Mouse (Mus musculus): ENCODE results near the gene Tmem258. TPM values are rescaled to one million over a fixed set of nuclear protein-coding genes. Genes with fewer than 3 reads are reported as not detected.

Tmem258 gene
- polyA plus RNA-seq, 1 experiment from 2014 or later: 349 TPM

GRCm38 (mm10) chr19:10248128-10248527 lies 44.3 kb downstream of the Tmem258 start:
- WGBS: 56% methylated on average over 20 of the region's 20 CpGs
- H3K9ac ChIP-seq (ENCODE audit: low read depth, low read length): no peak overlapping the region
- H3K27me3 ChIP-seq (ENCODE audit: control insufficient read depth, insufficient read depth, low read length): no peaks in the 10 kb centered on the region
- H3K27ac ChIP-seq (ENCODE audit: low read depth, low read length): no peak overlapping the region
- no peaks in the 10 kb centered on the region for H3K9me3 ChIP-seq (ENCODE audit: control insufficient read depth, low read length)
- DNase-seq (ENCODE audit: low spot score) (no peak), ATAC-seq (ENCODE audit: low FRiP score) (no peak)
- H3K36me3 ChIP-seq (ENCODE audit: control insufficient read depth, insufficient read depth, low read length): no peaks in the 10 kb centered on the region
- H3K4me2 ChIP-seq (replicated peaks; ENCODE audit: low read depth, low read length): no peak overlapping the region
- H3K4me3 ChIP-seq (ENCODE audit: low read depth, low read length): no peak overlapping the region
- peaks cover 3% of the 10 kb centered on the region; the same call in 1 of the 2 replicates for H3K4me1 ChIP-seq (replicated peaks; ENCODE audit: control insufficient read depth, insufficient read depth, low read length)

Other genes starting within 250 kb of the Tmem258 start
- gene Fth1, start 223.4 kb upstream of the Tmem258 start, polyA plus RNA-seq (2014; fragmentation: Nextera tagmentation; extraction: Ambion mirVana): 1,301 and 1,416 TPM in 2 replicates
- 0.91 and 1.1 TPM in 2 replicates for gene Best1, start 202.4 kb upstream of the Tmem258 start, polyA plus RNA-seq (2014; fragmentation: Nextera tagmentation; extraction: Ambion mirVana)
- gene Rab3il1, start 202.3 kb upstream of the Tmem258 start, polyA plus RNA-seq (2014; fragmentation: Nextera tagmentation; extraction: Ambion mirVana): 35.7 and 35.9 TPM in 2 replicates
- 5.7 and 5.8 TPM in 2 replicates for gene Fads3, start 162.4 kb upstream of the Tmem258 start, polyA plus RNA-seq (2014; fragmentation: Nextera tagmentation; extraction: Ambion mirVana)
- 62.9 and 63.9 TPM in 2 replicates for gene Fads2, start 102.3 kb upstream of the Tmem258 start, polyA plus RNA-seq (2014; fragmentation: Nextera tagmentation; extraction: Ambion mirVana)
- gene Fads1, start 21.1 kb upstream of the Tmem258 start, polyA plus RNA-seq (2014; fragmentation: Nextera tagmentation; extraction: Ambion mirVana): 139 and 153 TPM in 2 replicates
- gene Fen1, start 155 bp downstream of the Tmem258 start, polyA plus RNA-seq (2014; fragmentation: Nextera tagmentation; extraction: Ambion mirVana): 80.1 and 96.5 TPM in 2 replicates
- 1.3 and 1.6 TPM in 2 replicates for gene Myrf, start 36.7 kb downstream of the Tmem258 start, polyA plus RNA-seq (2014; fragmentation: Nextera tagmentation; extraction: Ambion mirVana)
- 1.5 and 1.8 TPM in 2 replicates for gene Dagla, start 100.9 kb downstream of the Tmem258 start, polyA plus RNA-seq (2014; fragmentation: Nextera tagmentation; extraction: Ambion mirVana)
- gene Syt7, start 185.1 kb downstream of the Tmem258 start, polyA plus RNA-seq (2014; fragmentation: Nextera tagmentation; extraction: Ambion mirVana): 2.1 and 2.4 TPM in 2 replicates

All from hindbrain, embryonic 11.5 days (tissue).